Mouse (Mus musculus) adrenal gland, postnatal 4 days (tissue): Measurements from ENCODE around the gene Pla2g12b. TPM values are rescaled to one million over a fixed set of nuclear protein-coding genes. Genes with fewer than 3 reads are reported as not detected.

Experiments
- DNase-seq, 2 experiments: peaks; one replicate each; pipeline ENCODE4 v3.0.0; 2021 to 2022; ENCODE audit warnings: low spot score in 2 of 2, mixed read lengths in 2 of 2
- total RNA-seq, 2 experiments: library from RNA; stranded (reverse); gene quantifications; 2 replicates each; pipeline ENCODE4 v1.2.3; 2021

Pla2g12b gene
- total RNA-seq, 2 experiments from 2014 or later = 6.6 TPM; not detected in 1

- DNase-seq = no peak
Measured at GRCm38 (mm10) chr10:59410264-59410663, 6.8 kb downstream of the Pla2g12b start.

GRCm38 (mm10) chr10:59413711-59414110 lies 10.3 kb downstream of the Pla2g12b start:
- no peak for DNase-seq

GRCm38 (mm10) chr10:59416623-59417022 lies 13.2 kb downstream of the Pla2g12b start:
- no peak for DNase-seq

- DNase-seq = no peak
Measured at GRCm38 (mm10) chr10:59419516-59419915, 16.1 kb downstream of the Pla2g12b start.

GRCm38 (mm10) chr10:59424453-59424852 lies 21.0 kb downstream of the Pla2g12b start:
- DNase-seq = no peak

GRCm38 (mm10) chr10:59425369-59425768 lies 21.9 kb downstream of the Pla2g12b start:
- no peak for DNase-seq

GRCm38 (mm10) chr10:59426371-59426770 lies 22.9 kb downstream of the Pla2g12b start:
- DNase-seq = no peak

- no peak for DNase-seq
Measured at GRCm38 (mm10) chr10:59429448-59430135, 26.1 kb downstream of the Pla2g12b start.

- DNase-seq = no peak
Measured at GRCm38 (mm10) chr10:59430701-59431218, 27.3 kb downstream of the Pla2g12b start.

GRCm38 (mm10) chr10:59435746-59436145 lies 32.3 kb downstream of the Pla2g12b start:
- no peak for DNase-seq

GRCm38 (mm10) chr10:59438651-59439050 lies 35.2 kb downstream of the Pla2g12b start:
- no peak for DNase-seq

- no peak for DNase-seq
Measured at GRCm38 (mm10) chr10:59439508-59439931, 36.1 kb downstream of the Pla2g12b start.

GRCm38 (mm10) chr10:59440177-59440576 lies 36.7 kb downstream of the Pla2g12b start:
- DNase-seq = no peak

GRCm38 (mm10) chr10:59441735-59442134 lies 38.3 kb downstream of the Pla2g12b start, which contains the start of gene Oit3:
Gene Oit3, minus strand, starts transcription at chr10:59441778.
- no peak for DNase-seq

- DNase-seq = no peak
Measured at GRCm38 (mm10) chr10:59443212-59443611, 39.8 kb downstream of the Pla2g12b start.

GRCm38 (mm10) chr10:59444106-59444505 lies 40.6 kb downstream of the Pla2g12b start:
- no peak for DNase-seq

GRCm38 (mm10) chr10:59444635-59445034 lies 41.2 kb downstream of the Pla2g12b start:
- DNase-seq = no peak

- no peak for DNase-seq
Measured at GRCm38 (mm10) chr10:59446911-59447437, 43.5 kb downstream of the Pla2g12b start.

GRCm38 (mm10) chr10:59447546-59447945 lies 44.1 kb downstream of the Pla2g12b start:
- no peak for DNase-seq

- no peak for DNase-seq
Measured at GRCm38 (mm10) chr10:59451839-59452238, 48.4 kb downstream of the Pla2g12b start.

- no peak for DNase-seq
Measured at GRCm38 (mm10) chr10:59454631-59455030, 51.2 kb downstream of the Pla2g12b start.

- DNase-seq = no peak
Measured at GRCm38 (mm10) chr10:59459767-59460166, 56.3 kb downstream of the Pla2g12b start.

GRCm38 (mm10) chr10:59462307-59462706 lies 58.8 kb downstream of the Pla2g12b start:
- DNase-seq = no peak
